Mouse (Mus musculus) heart, postnatal 0 days (tissue): ENCODE results near the gene Mucl3.

ENCODE experiments used
- CTCF ChIP-seq: IDR thresholded peaks from 2 replicates; pipeline ENCODE4 v1.5.1; 2016; ENCODE audit warnings: antibody characterized with exemption, control low read depth, low read depth
- EP300 ChIP-seq: IDR thresholded peaks from 2 replicates; pipeline ENCODE4 v1.6.1; 2016; ENCODE audit warnings: antibody characterized with exemption, low read depth

GRCm38 (mm10) chr17:35692368-35692767 lies 48.9 kb upstream of the Mucl3 start:
- TF ChIP-seq CTCF (no peak), EP300 (no peak)
